Mouse (Mus musculus) E14TG2a.4 (cell line): Measurements from ENCODE around the gene Gm20388.

Experiments
- CTCF ChIP-seq: conservative IDR thresholded peaks from 2 replicates; pipeline ENCODE4 v1.5.1; 2014; ENCODE audit warnings: low read length
- POU5F1 ChIP-seq: IDR thresholded peaks from 2 replicates; pipeline ENCODE4 v1.6.1; 2014; ENCODE audit warnings: low read length, borderline replicate concordance

- TF ChIP-seq CTCF (no peak), POU5F1 (no peak)
These were observed 1318.9 kb downstream of the Gm20388 start for GRCm38 (mm10) chr8:121229550-121229949.
